Mouse (Mus musculus): ENCODE measurements around the gene Arl4d. TPM values are rescaled to one million over a fixed set of nuclear protein-coding genes. Genes with fewer than 3 reads are reported as not detected.

Arl4d gene
- polyA plus RNA-seq, 1 experiment, result 10.2 TPM

DNA sequence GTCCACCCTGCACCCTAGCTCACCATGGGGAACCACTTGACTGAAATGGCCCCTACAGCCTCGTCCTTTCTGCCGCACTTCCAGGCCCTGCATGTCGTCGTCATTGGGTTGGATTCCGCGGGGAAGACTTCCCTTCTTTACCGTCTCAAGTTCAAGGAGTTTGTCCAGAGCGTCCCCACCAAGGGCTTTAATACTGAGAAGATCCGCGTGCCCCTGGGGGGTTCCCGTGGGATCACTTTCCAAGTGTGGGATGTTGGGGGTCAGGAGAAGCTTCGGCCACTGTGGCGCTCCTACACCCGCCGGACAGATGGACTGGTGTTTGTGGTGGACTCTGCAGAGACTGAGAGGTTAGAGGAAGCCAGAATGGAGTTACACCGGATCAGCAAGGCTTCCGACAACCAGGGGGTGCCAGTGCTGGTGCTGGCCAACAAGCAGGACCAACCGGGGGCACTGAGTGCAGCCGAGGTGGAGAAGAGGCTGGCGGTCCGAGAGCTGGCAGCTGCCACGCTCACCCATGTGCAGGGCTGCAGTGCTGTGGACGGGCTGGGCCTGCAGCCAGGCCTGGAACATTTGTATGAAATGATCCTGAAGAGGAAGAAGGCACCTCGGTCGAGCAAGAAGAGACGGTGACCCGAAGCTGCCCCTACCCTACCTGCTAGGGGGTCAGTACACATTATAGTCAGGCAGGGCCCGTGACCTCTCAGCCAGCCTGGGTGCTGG lies 1.4 kb downstream of the Arl4d start:
- Histone ChIP-seq H3K27me3 (ENCODE audit: control insufficient read depth, insufficient read depth, low read length) (no peaks in the 10 kb centered on the region), H3K36me3 (ENCODE audit: control insufficient read depth, insufficient read depth, low read length) (no peaks in the 10 kb centered on the region), H3K4me3 (ENCODE audit: control insufficient read depth, low read depth, low read length) (peak overlapping the region; percentile 69), H3K27ac (ENCODE audit: control insufficient read depth, insufficient read depth, low read depth, low read length) (peak overlapping the region; percentile 27), H3K4me1 (ENCODE audit: control insufficient read depth, insufficient read depth, low read length) (peaks cover 21% of the 10 kb centered on the region)
- no peak for TF ChIP-seq POLR2A (IDR thresholded peaks at IDR 0.05; ENCODE audit: control insufficient read depth, low read depth, low read length)
- TF ChIP-seq CTCF (IDR thresholded peaks at IDR 0.05; ENCODE audit: control insufficient read depth, insufficient read depth, insufficient replicate concordance, low read depth, low read length), result no peak

DNA sequence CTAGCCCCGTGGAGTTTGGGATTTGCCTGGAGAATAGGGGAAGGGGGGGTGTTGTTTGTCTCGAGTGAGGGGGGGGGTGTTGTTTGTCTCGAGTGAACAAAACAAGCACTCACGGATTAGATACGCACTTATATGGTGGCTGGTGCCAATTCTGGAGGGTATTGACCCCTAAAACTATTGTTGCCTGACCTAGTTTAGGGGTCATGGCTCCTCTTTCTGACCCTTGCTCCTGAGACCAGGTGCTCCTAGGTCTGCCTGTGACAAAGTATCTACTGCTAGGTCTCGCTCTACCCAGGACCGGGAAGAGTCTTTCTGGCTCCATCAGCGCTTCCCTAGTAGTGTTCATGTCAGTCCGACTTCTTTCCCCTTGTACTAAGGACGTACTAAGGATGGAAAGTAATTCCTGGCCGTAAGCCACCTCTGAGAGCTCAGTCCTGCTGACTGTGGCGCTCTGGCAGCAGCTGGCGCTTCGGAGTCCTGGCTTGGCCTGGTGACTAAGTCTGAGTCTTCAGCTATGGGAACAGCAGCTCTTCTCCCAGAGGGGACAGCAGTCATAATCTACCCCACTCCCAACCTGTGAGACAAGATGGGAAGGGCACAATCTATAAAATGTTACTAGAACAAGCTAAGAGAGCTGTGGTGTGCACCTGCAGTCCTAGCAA lies 2.7 kb downstream of the Arl4d start:
- H3K36me3 ChIP-seq (ENCODE audit: control insufficient read depth, insufficient read depth, low read length), result no peaks in the 10 kb centered on the region
- peak overlapping the region; percentile 78 for H3K27ac ChIP-seq (ENCODE audit: control insufficient read depth, insufficient read depth, low read depth, low read length)
- H3K27me3 ChIP-seq (ENCODE audit: control insufficient read depth, insufficient read depth, low read length), result no peaks in the 10 kb centered on the region
- TF ChIP-seq CTCF (IDR thresholded peaks at IDR 0.05; ENCODE audit: control insufficient read depth, insufficient read depth, insufficient replicate concordance, low read depth, low read length), result no peak
- H3K4me3 ChIP-seq (ENCODE audit: control insufficient read depth, low read depth, low read length), result peak overlapping the region; percentile 22; the same call in 1 of the 2 replicates
- H3K4me1 ChIP-seq (ENCODE audit: control insufficient read depth, insufficient read depth, low read length), result peaks cover 23% of the 10 kb centered on the region

DNA sequence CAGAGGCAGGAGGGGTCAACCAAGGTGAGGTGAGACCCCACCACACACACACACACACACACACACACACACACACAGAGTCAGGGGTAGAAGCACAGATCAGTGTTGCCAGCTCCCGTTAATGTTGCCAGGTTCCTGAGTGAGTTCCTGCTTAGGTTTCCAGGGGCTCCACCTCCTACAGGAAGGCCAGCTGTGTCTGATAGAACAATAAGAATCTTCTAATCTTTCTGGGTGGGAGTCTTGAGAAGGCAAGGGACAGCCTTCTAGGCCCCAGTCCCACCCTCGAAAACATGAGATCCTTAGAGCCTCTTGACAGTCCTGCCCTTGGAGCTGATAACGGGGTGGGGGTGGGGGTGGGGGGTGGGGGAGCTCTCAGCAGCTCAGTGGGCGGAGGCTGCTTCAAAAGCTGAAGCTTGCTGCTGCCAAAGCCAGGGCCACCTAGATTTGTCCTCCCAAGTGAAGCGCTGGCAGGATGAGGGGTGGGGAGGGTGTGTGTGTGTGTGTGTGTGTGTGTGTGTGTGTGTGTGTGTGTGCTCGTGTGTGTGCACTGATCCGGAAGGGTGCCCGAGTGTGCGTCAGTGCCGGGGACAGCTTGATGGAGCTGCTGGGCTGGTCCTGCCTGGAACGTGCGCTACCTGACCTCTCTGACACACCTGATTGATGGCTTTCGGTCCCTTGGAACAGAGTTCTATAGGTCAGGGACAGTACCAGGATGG lies 3.4 kb downstream of the Arl4d start:
- Histone ChIP-seq H3K27ac (ENCODE audit: control insufficient read depth, insufficient read depth, low read depth, low read length) (peak overlapping the region; percentile 78), H3K36me3 (ENCODE audit: control insufficient read depth, insufficient read depth, low read length) (no peaks in the 10 kb centered on the region), H3K4me1 (ENCODE audit: control insufficient read depth, insufficient read depth, low read length) (peaks cover 30% of the 10 kb centered on the region), H3K27me3 (ENCODE audit: control insufficient read depth, insufficient read depth, low read length) (no peaks in the 10 kb centered on the region), H3K4me3 (ENCODE audit: control insufficient read depth, low read depth, low read length) (peak overlapping the region; percentile 22; the same call in 1 of the 2 replicates)
- TF ChIP-seq CTCF (IDR thresholded peaks at IDR 0.05; ENCODE audit: control insufficient read depth, insufficient read depth, insufficient replicate concordance, low read depth, low read length) (no peak), POLR2A (IDR thresholded peaks at IDR 0.05; ENCODE audit: control insufficient read depth, low read depth, low read length) (no peak)

DNA sequence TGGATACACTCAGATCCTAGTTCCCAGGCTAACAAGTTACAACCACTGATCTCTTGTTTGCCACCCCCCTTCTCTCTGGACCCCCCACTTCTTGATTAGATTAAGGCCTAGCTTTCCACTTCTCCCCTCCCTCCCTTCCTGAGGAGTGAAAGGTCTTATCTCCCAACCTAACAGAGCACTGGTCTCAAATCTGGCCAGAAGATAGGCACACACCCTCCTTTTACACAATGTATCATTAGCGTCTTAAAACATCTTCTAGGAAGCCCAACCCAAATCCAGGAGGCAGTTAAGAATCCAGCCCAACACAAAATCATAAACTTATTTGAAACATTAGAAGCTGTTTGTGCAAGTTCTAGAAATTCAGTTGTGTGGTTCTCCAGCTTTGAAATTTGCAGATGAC lies 5.0 kb downstream of the Arl4d start:
- Histone ChIP-seq H3K4me1 (ENCODE audit: control insufficient read depth, insufficient read depth, low read length) (peaks cover 26% of the 10 kb centered on the region), H3K36me3 (ENCODE audit: control insufficient read depth, insufficient read depth, low read length) (no peaks in the 10 kb centered on the region), H3K4me3 (ENCODE audit: control insufficient read depth, low read depth, low read length) (no peak overlapping the region), H3K27ac (ENCODE audit: control insufficient read depth, insufficient read depth, low read depth, low read length) (peak overlapping the region; percentile 76; the same call in 1 of the 2 replicates), H3K27me3 (ENCODE audit: control insufficient read depth, insufficient read depth, low read length) (no peaks in the 10 kb centered on the region)
- TF ChIP-seq POLR2A (IDR thresholded peaks at IDR 0.05; ENCODE audit: control insufficient read depth, low read depth, low read length) (no peak), CTCF (IDR thresholded peaks at IDR 0.05; ENCODE audit: control insufficient read depth, insufficient read depth, insufficient replicate concordance, low read depth, low read length) (no peak)

DNA sequence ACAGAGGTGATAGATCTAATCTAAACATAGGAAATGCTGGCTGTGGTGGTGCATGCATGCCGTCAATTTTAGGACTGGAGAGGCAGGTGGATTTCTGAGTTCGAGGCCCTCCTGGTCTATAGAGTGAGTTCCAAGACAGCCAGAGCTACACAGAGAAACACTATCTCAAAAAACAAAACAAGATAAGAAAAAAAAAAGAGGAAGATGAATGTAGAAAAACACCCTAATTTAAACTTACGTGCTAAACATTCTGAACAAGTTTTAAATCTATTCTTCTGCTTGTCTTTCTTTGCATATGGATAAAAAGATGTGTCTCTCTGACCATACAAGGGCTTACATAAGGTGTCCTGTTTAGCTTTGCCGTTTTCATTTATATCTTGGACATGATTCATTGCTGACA lies 5.9 kb downstream of the Arl4d start:
- Histone ChIP-seq H3K36me3 (ENCODE audit: control insufficient read depth, insufficient read depth, low read length) (no peaks in the 10 kb centered on the region), H3K4me1 (ENCODE audit: control insufficient read depth, insufficient read depth, low read length) (peaks cover 21% of the 10 kb centered on the region), H3K4me3 (ENCODE audit: control insufficient read depth, low read depth, low read length) (no peak overlapping the region), H3K27ac (ENCODE audit: control insufficient read depth, insufficient read depth, low read depth, low read length) (peak overlapping the region; percentile 22; the same call in 1 of the 2 replicates), H3K27me3 (ENCODE audit: control insufficient read depth, insufficient read depth, low read length) (no peaks in the 10 kb centered on the region)
- TF ChIP-seq CTCF (IDR thresholded peaks at IDR 0.05; ENCODE audit: control insufficient read depth, insufficient read depth, insufficient replicate concordance, low read depth, low read length), result no peak
- no peak for TF ChIP-seq POLR2A (IDR thresholded peaks at IDR 0.05; ENCODE audit: control insufficient read depth, low read depth, low read length)

DNA sequence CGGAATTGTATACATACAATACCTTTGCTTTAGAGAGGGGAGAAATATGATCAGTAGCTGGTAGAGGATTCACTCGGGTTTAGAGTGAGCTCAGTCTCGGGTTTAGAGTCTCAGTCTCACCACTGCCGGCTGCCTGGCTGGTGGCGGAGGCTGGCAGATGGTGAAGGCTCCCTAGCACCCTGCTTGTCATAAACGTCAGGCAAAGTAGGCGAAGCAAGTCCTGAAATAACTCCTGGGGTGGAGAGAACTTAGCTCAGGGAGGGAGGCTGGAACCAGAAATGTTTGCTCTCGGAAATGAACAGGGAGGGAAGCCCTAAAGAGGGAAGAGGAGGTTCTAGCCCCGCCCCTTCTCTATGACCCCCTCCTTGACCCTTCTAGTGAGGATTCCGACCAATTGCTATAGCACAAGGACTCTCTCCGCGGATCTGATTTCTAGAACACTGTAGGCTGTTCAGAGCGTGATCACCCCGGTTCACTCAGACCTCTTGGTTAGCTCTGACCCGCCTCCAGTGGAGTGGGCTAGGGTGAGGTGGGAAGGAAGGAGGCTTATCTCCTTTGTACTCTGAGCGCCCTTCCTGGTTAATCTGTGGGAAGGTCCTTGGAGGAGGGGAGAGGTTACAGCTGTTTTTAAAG lies 7.8 kb downstream of the Arl4d start:
- H3K4me3 ChIP-seq (ENCODE audit: control insufficient read depth, low read depth, low read length), result peak overlapping the region; percentile 73
- no peaks in the 10 kb centered on the region for H3K36me3 ChIP-seq (ENCODE audit: control insufficient read depth, insufficient read depth, low read length)
- peak; percentile 34; the same call in 1 of the 2 replicates for TF ChIP-seq POLR2A (IDR thresholded peaks at IDR 0.05; ENCODE audit: control insufficient read depth, low read depth, low read length)
- no peak for TF ChIP-seq CTCF (IDR thresholded peaks at IDR 0.05; ENCODE audit: control insufficient read depth, insufficient read depth, insufficient replicate concordance, low read depth, low read length)
- H3K27me3 ChIP-seq (ENCODE audit: control insufficient read depth, insufficient read depth, low read length), result no peaks in the 10 kb centered on the region
- H3K4me1 ChIP-seq (ENCODE audit: control insufficient read depth, insufficient read depth, low read length), result peaks cover 20% of the 10 kb centered on the region
- H3K27ac ChIP-seq (ENCODE audit: control insufficient read depth, insufficient read depth, low read depth, low read length), result peak overlapping the region; percentile 87

DNA sequence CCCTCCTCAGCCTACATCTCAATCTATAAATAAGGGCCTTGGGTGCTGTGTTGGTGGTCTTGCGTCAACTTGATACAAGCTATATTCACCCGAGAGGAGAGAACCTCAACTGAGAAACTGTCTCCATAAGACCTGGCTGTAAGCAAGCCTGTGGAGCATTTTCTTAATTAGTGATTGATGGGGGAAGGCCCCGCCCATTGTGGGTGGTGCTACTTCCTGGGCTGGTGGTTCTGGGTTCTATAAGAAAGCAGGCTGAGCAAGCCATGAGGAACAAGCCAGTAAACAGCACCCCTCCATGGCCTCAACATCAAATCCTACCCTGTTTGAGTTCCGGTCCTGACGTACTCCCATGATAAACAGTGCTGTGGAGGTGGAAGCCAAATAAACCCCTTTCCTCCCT lies 8.8 kb downstream of the Arl4d start:
- Histone ChIP-seq H3K27me3 (ENCODE audit: control insufficient read depth, insufficient read depth, low read length) (no peaks in the 10 kb centered on the region), H3K4me3 (ENCODE audit: control insufficient read depth, low read depth, low read length) (no peak overlapping the region), H3K27ac (ENCODE audit: control insufficient read depth, insufficient read depth, low read depth, low read length) (no peak overlapping the region), H3K36me3 (ENCODE audit: control insufficient read depth, insufficient read depth, low read length) (no peaks in the 10 kb centered on the region), H3K4me1 (ENCODE audit: control insufficient read depth, insufficient read depth, low read length) (peaks cover 16% of the 10 kb centered on the region)
- TF ChIP-seq CTCF (IDR thresholded peaks at IDR 0.05; ENCODE audit: control insufficient read depth, insufficient read depth, insufficient replicate concordance, low read depth, low read length) (no peak), POLR2A (IDR thresholded peaks at IDR 0.05; ENCODE audit: control insufficient read depth, low read depth, low read length) (no peak)
